Mouse (Mus musculus) hindbrain, embryonic 13.5 days (tissue): ENCODE results near the gene Krt12. TPM values are rescaled to one million over a fixed set of nuclear protein-coding genes. Genes with fewer than 3 reads are reported as not detected.

Source experiments
- ATAC-seq: fragments of 200-750 bp; cut with Nextera tagmentation; 2 replicates; pipeline ENCODE4 v1.8.0; 2017; ENCODE audit warnings: moderate TSS enrichment; ENCODE audit not compliant: low FRiP score
- H3K27ac ChIP-seq: fragments of 300-500 bp; sonication (generic); 2 replicates; pipeline ENCODE4 v1.5.1; 2015; ENCODE audit warnings: inconsistent platforms, mild to moderate bottlenecking, moderate library complexity
- H3K27me3 ChIP-seq: fragments of 300-500 bp; sonication (generic); 2 replicates; pipeline ENCODE4 v1.6.1; 2015; ENCODE audit warnings: mild to moderate bottlenecking, inconsistent platforms
- H3K36me3 ChIP-seq: fragments of 300-500 bp; sonication (generic); 2 replicates; pipeline ENCODE4 v1.6.1; 2015; ENCODE audit warnings: mild to moderate bottlenecking, inconsistent platforms
- H3K4me1 ChIP-seq: fragments of 300-500 bp; sonication (generic); replicated peaks from 2 replicates; pipeline ENCODE4 v1.6.1; 2015; ENCODE audit warnings: inconsistent platforms
- H3K4me2 ChIP-seq: fragments of 300-500 bp; sonication (generic); 2 replicates; pipeline ENCODE4 v1.6.1; 2015; ENCODE audit warnings: inconsistent platforms, mild to moderate bottlenecking, moderate library complexity
- H3K4me3 ChIP-seq: fragments of 300-500 bp; sonication (generic); 2 replicates; pipeline ENCODE4 v1.5.1; 2015; ENCODE audit warnings: mild to moderate bottlenecking, inconsistent platforms
- H3K9ac ChIP-seq: fragments of 300-500 bp; sonication (generic); 2 replicates; pipeline ENCODE4 v1.6.1; 2015; ENCODE audit warnings: mild to moderate bottlenecking, inconsistent platforms
- H3K9me3 ChIP-seq: fragments of 300-500 bp; sonication (generic); 2 replicates; pipeline ENCODE4 v1.6.1; 2016; ENCODE audit warnings: inconsistent platforms
- WGBS: fragments of 180-500 bp; shearing (Covaris S2); methylation state at CpG from one replicate; pipeline ENCODE4 v1.1.7; 2015; 5-methylcytosine and 5-hydroxymethylcytosine counted together
- polyA plus RNA-seq: library from polyadenylated mRNA; unstranded; fragments of >200 nt; fragmentation: Nextera tagmentation; extraction: Ambion mirVana; gene quantifications from 2 replicates; pipeline ENCODE4 v1.2.1, GENCODE M21; 2015

Krt12 gene
- polyA plus RNA-seq, 1 experiment from 2014 or later = not detected

- no peak for ATAC-seq
- Histone ChIP-seq H3K36me3 (no peaks in the 10 kb centered on the region), H3K4me3 (no peak within 1 kb of the TSS), H3K4me1 (no peaks in the 10 kb centered on the region), H3K27me3 (no peaks in the 10 kb centered on the region), H3K9me3 (no peaks in the 10 kb centered on the region), H3K4me2 (no peak within 1 kb of the TSS), H3K27ac (no peak within 1 kb of the TSS), H3K9ac (no peak within 1 kb of the TSS)
- WGBS = 65% methylated on average over 10 of the region's 10 CpGs
These were observed 15.9 kb upstream of the Krt12 start, which contains the start of gene Krt20 for GRCm38 (mm10) chr11:99437972-99438371. Gene Krt20, minus strand, starts transcription at chr11:99438150.

GRCm38 (mm10) chr11:99436625-99437024 is 14.6 kb upstream of the Krt12 start:
- Histone ChIP-seq H3K27ac (no peak overlapping the region), H3K27me3 (no peaks in the 10 kb centered on the region), H3K4me3 (no peak overlapping the region), H3K4me1 (no peaks in the 10 kb centered on the region), H3K9ac (no peak overlapping the region), H3K9me3 (no peaks in the 10 kb centered on the region), H3K4me2 (no peak overlapping the region), H3K36me3 (no peaks in the 10 kb centered on the region)
- no peak for ATAC-seq
- WGBS = 78% methylated on average over 4 of the region's 4 CpGs

GRCm38 (mm10) chr11:99430670-99431069 is 8.6 kb upstream of the Krt12 start:
- peaks cover 12% of the 10 kb centered on the region for H3K4me1 ChIP-seq
- H3K4me3 ChIP-seq = no peak overlapping the region
- no peaks in the 10 kb centered on the region for H3K36me3 ChIP-seq
- H3K9ac ChIP-seq = no peak overlapping the region
- H3K9me3 ChIP-seq = no peaks in the 10 kb centered on the region
- H3K27ac ChIP-seq = no peak overlapping the region; the same call in 1 of the 2 replicates
- 49% methylated on average over 12 of the region's 12 CpGs for WGBS
- no peak for ATAC-seq
- H3K27me3 ChIP-seq = no peaks in the 10 kb centered on the region
- H3K4me2 ChIP-seq = no peak overlapping the region

- Histone ChIP-seq H3K9ac (no peak overlapping the region), H3K27me3 (peaks cover 7% of the 10 kb centered on the region; the same call in 1 of the 2 replicates), H3K4me1 (no peaks in the 10 kb centered on the region), H3K4me3 (no peak overlapping the region), H3K36me3 (no peaks in the 10 kb centered on the region), H3K9me3 (no peaks in the 10 kb centered on the region), H3K4me2 (no peak overlapping the region), H3K27ac (no peak overlapping the region)
- ATAC-seq = no peak
- WGBS = 59% methylated on average over 10 of the region's 10 CpGs
These were observed 1.5 kb downstream of the Krt12 start for GRCm38 (mm10) chr11:99420586-99420985.

GRCm38 (mm10) chr11:99417819-99418218 is 4.2 kb downstream of the Krt12 start:
- Histone ChIP-seq H3K36me3 (no peaks in the 10 kb centered on the region), H3K4me1 (no peaks in the 10 kb centered on the region), H3K4me3 (no peak overlapping the region), H3K27ac (no peak overlapping the region), H3K4me2 (no peak overlapping the region), H3K27me3 (peaks cover 7% of the 10 kb centered on the region; the same call in 1 of the 2 replicates), H3K9me3 (no peaks in the 10 kb centered on the region), H3K9ac (no peak overlapping the region)
- 69% methylated on average over 16 of the region's 16 CpGs for WGBS
- no peak for ATAC-seq

- H3K36me3 ChIP-seq = no peaks in the 10 kb centered on the region
- no peak overlapping the region for H3K4me3 ChIP-seq
- no peak overlapping the region for H3K4me2 ChIP-seq
- ATAC-seq = no peak
- H3K27me3 ChIP-seq = peaks cover 7% of the 10 kb centered on the region; the same call in 1 of the 2 replicates
- no peak overlapping the region for H3K9ac ChIP-seq
- H3K9me3 ChIP-seq = no peaks in the 10 kb centered on the region
- 81% methylated on average over 13 of the region's 13 CpGs for WGBS
- H3K27ac ChIP-seq = no peak overlapping the region
- no peaks in the 10 kb centered on the region for H3K4me1 ChIP-seq
These were observed 5.2 kb downstream of the Krt12 start for GRCm38 (mm10) chr11:99416902-99417301.

GRCm38 (mm10) chr11:99414463-99415147 is 7.5 kb downstream of the Krt12 start:
- no peak for ATAC-seq
- WGBS = 89% methylated on average over 13 of the region's 13 CpGs
- H3K4me3 ChIP-seq = no peak overlapping the region
- H3K9ac ChIP-seq = no peak overlapping the region
- no peaks in the 10 kb centered on the region for H3K9me3 ChIP-seq
- no peaks in the 10 kb centered on the region for H3K4me1 ChIP-seq
- no peaks in the 10 kb centered on the region for H3K36me3 ChIP-seq
- no peak overlapping the region for H3K27ac ChIP-seq
- H3K27me3 ChIP-seq = peaks cover 7% of the 10 kb centered on the region; the same call in 1 of the 2 replicates
- no peak overlapping the region for H3K4me2 ChIP-seq

GRCm38 (mm10) chr11:99413247-99413646 is 8.8 kb downstream of the Krt12 start:
- Histone ChIP-seq H3K27me3 (peaks cover 4% of the 10 kb centered on the region; the same call in 1 of the 2 replicates), H3K9me3 (no peaks in the 10 kb centered on the region), H3K4me1 (no peaks in the 10 kb centered on the region), H3K27ac (no peak overlapping the region), H3K36me3 (no peaks in the 10 kb centered on the region), H3K4me3 (no peak overlapping the region), H3K4me2 (no peak overlapping the region), H3K9ac (no peak overlapping the region)
- ATAC-seq = no peak
- WGBS = 20% methylated on average over 6 of the region's 6 CpGs

- Histone ChIP-seq H3K4me2 (no peak overlapping the region), H3K4me1 (no peaks in the 10 kb centered on the region), H3K27me3 (no peaks in the 10 kb centered on the region), H3K9ac (no peak overlapping the region), H3K27ac (no peak overlapping the region), H3K36me3 (no peaks in the 10 kb centered on the region), H3K4me3 (no peak overlapping the region), H3K9me3 (no peaks in the 10 kb centered on the region)
- ATAC-seq = no peak
- WGBS = 82% methylated on average over 10 of the region's 10 CpGs
These were observed 15.9 kb downstream of the Krt12 start for GRCm38 (mm10) chr11:99406186-99406585.

GRCm38 (mm10) chr11:99399956-99400549 is 22.0 kb downstream of the Krt12 start:
- no peaks in the 10 kb centered on the region for H3K9me3 ChIP-seq
- ATAC-seq = no peak
- no peak overlapping the region for H3K4me2 ChIP-seq
- WGBS = 89% methylated on average over 13 of the region's 13 CpGs
- no peaks in the 10 kb centered on the region for H3K36me3 ChIP-seq
- peaks cover 24% of the 10 kb centered on the region for H3K27me3 ChIP-seq
- no peak overlapping the region for H3K27ac ChIP-seq
- H3K4me1 ChIP-seq = no peaks in the 10 kb centered on the region; the same call in 1 of the 2 replicates
- H3K4me3 ChIP-seq = no peak overlapping the region
- no peak overlapping the region for H3K9ac ChIP-seq

GRCm38 (mm10) chr11:99398832-99399231 is 23.2 kb downstream of the Krt12 start:
- Histone ChIP-seq H3K9ac (no peak overlapping the region), H3K9me3 (no peaks in the 10 kb centered on the region), H3K4me1 (no peaks in the 10 kb centered on the region; the same call in 1 of the 2 replicates), H3K36me3 (no peaks in the 10 kb centered on the region), H3K27ac (no peak overlapping the region), H3K4me3 (no peak overlapping the region), H3K4me2 (no peak overlapping the region), H3K27me3 (peaks cover 24% of the 10 kb centered on the region)
- WGBS = 78% methylated on average over 8 of the region's 8 CpGs
- ATAC-seq = no peak

GRCm38 (mm10) chr11:99398084-99398483 is 24.0 kb downstream of the Krt12 start:
- H3K4me1 ChIP-seq = no peaks in the 10 kb centered on the region; the same call in 1 of the 2 replicates
- WGBS = 76% methylated on average over 3 of the region's 3 CpGs
- H3K4me2 ChIP-seq = no peak overlapping the region
- no peaks in the 10 kb centered on the region for H3K9me3 ChIP-seq
- no peak overlapping the region for H3K27ac ChIP-seq
- no peak overlapping the region for H3K9ac ChIP-seq
- ATAC-seq = no peak
- no peaks in the 10 kb centered on the region for H3K36me3 ChIP-seq
- peaks cover 24% of the 10 kb centered on the region for H3K27me3 ChIP-seq
- no peak overlapping the region for H3K4me3 ChIP-seq

- Histone ChIP-seq H3K9me3 (no peaks in the 10 kb centered on the region), H3K27ac (no peak overlapping the region), H3K4me1 (no peaks in the 10 kb centered on the region; the same call in 1 of the 2 replicates), H3K9ac (no peak overlapping the region), H3K27me3 (peaks cover 24% of the 10 kb centered on the region), H3K36me3 (no peaks in the 10 kb centered on the region), H3K4me2 (no peak overlapping the region), H3K4me3 (no peak overlapping the region)
- no peak for ATAC-seq
- WGBS = 92% methylated on average over 2 of the region's 2 CpGs
These were observed 25.4 kb downstream of the Krt12 start for GRCm38 (mm10) chr11:99396661-99397060.
